Mouse (Mus musculus): ENCODE results near the gene Eef1a1. TPM values are rescaled to one million over a fixed set of nuclear protein-coding genes. Genes with fewer than 3 reads are reported as not detected.

Gene Eef1a1
- polyA plus RNA-seq, 1 experiment from 2014 or later: 2,772 TPM

- Histone ChIP-seq H3K4me2 (peak overlapping the region; percentile 51), H3K4me3 (no peak overlapping the region), H3K9me3 (replicated peaks) (peaks cover 2% of the 10 kb centered on the region; the same call in 1 of the 2 replicates), H3K4me1 (replicated peaks) (peaks cover 31% of the 10 kb centered on the region), H3K27ac (ENCODE audit: poor library complexity, severe bottlenecking) (peak overlapping the region; percentile 75), H3K36me3 (no peaks in the 10 kb centered on the region), H3K27me3 (replicated peaks) (no peaks in the 10 kb centered on the region), H3K9ac (no peak overlapping the region)
- WGBS: 32% methylated on average over 7 of the region's 7 CpGs
- ATAC-seq (ENCODE audit: insufficient number of reproducible peaks, low FRiP score): no peak
These were observed 17.7 kb upstream of the Eef1a1 start for GRCm38 (mm10) chr9:78506722-78507077.

GRCm38 (mm10) chr9:78506002-78506721 is 17.2 kb upstream of the Eef1a1 start:
- ATAC-seq (ENCODE audit: insufficient number of reproducible peaks, low FRiP score): peak; percentile 79
- peak overlapping the region; percentile 32; the same call in 1 of the 2 replicates for H3K9ac ChIP-seq
- no peaks in the 10 kb centered on the region for H3K36me3 ChIP-seq
- H3K4me3 ChIP-seq: no peak overlapping the region
- 7% methylated on average over 11 of the region's 11 CpGs for WGBS
- H3K27ac ChIP-seq (ENCODE audit: poor library complexity, severe bottlenecking): peak overlapping the region; percentile 75
- no peaks in the 10 kb centered on the region for H3K9me3 ChIP-seq (replicated peaks)
- H3K4me1 ChIP-seq (replicated peaks): peaks cover 31% of the 10 kb centered on the region
- peak overlapping the region; percentile 51 for H3K4me2 ChIP-seq
- no peaks in the 10 kb centered on the region for H3K27me3 ChIP-seq (replicated peaks)

GRCm38 (mm10) chr9:78505223-78505622 is 16.3 kb upstream of the Eef1a1 start:
- Histone ChIP-seq H3K4me1 (replicated peaks) (peaks cover 36% of the 10 kb centered on the region), H3K36me3 (no peaks in the 10 kb centered on the region), H3K27ac (ENCODE audit: poor library complexity, severe bottlenecking) (no peak overlapping the region), H3K4me2 (no peak overlapping the region), H3K4me3 (no peak overlapping the region), H3K9ac (no peak overlapping the region), H3K27me3 (replicated peaks) (no peaks in the 10 kb centered on the region), H3K9me3 (replicated peaks) (no peaks in the 10 kb centered on the region)
- 91% methylated on average over 6 of the region's 6 CpGs for WGBS
- ATAC-seq (ENCODE audit: insufficient number of reproducible peaks, low FRiP score): no peak

- WGBS: 19% methylated on average over 3 of the region's 3 CpGs
- Histone ChIP-seq H3K27me3 (replicated peaks) (no peaks in the 10 kb centered on the region), H3K27ac (ENCODE audit: poor library complexity, severe bottlenecking) (no peak overlapping the region), H3K36me3 (no peaks in the 10 kb centered on the region), H3K9me3 (replicated peaks) (no peaks in the 10 kb centered on the region), H3K4me2 (no peak overlapping the region), H3K4me1 (replicated peaks) (peaks cover 41% of the 10 kb centered on the region), H3K4me3 (no peak overlapping the region), H3K9ac (no peak overlapping the region)
- ATAC-seq (ENCODE audit: insufficient number of reproducible peaks, low FRiP score): no peak
These were observed 15.7 kb upstream of the Eef1a1 start for GRCm38 (mm10) chr9:78504679-78505078.

GRCm38 (mm10) chr9:78504133-78504532 is 15.2 kb upstream of the Eef1a1 start:
- 70% methylated on average over 4 of the region's 4 CpGs for WGBS
- H3K27ac ChIP-seq (ENCODE audit: poor library complexity, severe bottlenecking): no peak overlapping the region
- H3K9ac ChIP-seq: no peak overlapping the region
- no peak overlapping the region for H3K4me3 ChIP-seq
- H3K9me3 ChIP-seq (replicated peaks): no peaks in the 10 kb centered on the region
- no peaks in the 10 kb centered on the region for H3K27me3 ChIP-seq (replicated peaks)
- peaks cover 43% of the 10 kb centered on the region for H3K4me1 ChIP-seq (replicated peaks)
- no peaks in the 10 kb centered on the region for H3K36me3 ChIP-seq
- no peak overlapping the region for H3K4me2 ChIP-seq
- no peak for ATAC-seq (ENCODE audit: insufficient number of reproducible peaks, low FRiP score)

- Histone ChIP-seq H3K4me2 (no peak overlapping the region), H3K27ac (ENCODE audit: poor library complexity, severe bottlenecking) (no peak overlapping the region), H3K27me3 (replicated peaks) (no peaks in the 10 kb centered on the region), H3K4me3 (no peak overlapping the region), H3K9ac (peak overlapping the region; percentile 42; the same call in 1 of the 2 replicates), H3K36me3 (no peaks in the 10 kb centered on the region), H3K4me1 (replicated peaks) (peaks cover 43% of the 10 kb centered on the region), H3K9me3 (replicated peaks) (no peaks in the 10 kb centered on the region)
- ATAC-seq (ENCODE audit: insufficient number of reproducible peaks, low FRiP score): no peak; the same call in 1 of the 2 replicates
- 21% methylated on average over 6 of the region's 6 CpGs for WGBS
These were observed 14.5 kb upstream of the Eef1a1 start for GRCm38 (mm10) chr9:78503223-78504079.

- Histone ChIP-seq H3K27ac (ENCODE audit: poor library complexity, severe bottlenecking) (peak overlapping the region; percentile 8; the same call in 1 of the 2 replicates), H3K9ac (no peak overlapping the region), H3K4me1 (replicated peaks) (peaks cover 38% of the 10 kb centered on the region), H3K36me3 (no peaks in the 10 kb centered on the region), H3K4me3 (no peak overlapping the region), H3K4me2 (no peak overlapping the region), H3K27me3 (replicated peaks) (no peaks in the 10 kb centered on the region), H3K9me3 (replicated peaks) (no peaks in the 10 kb centered on the region)
- WGBS: 77% methylated on average over 4 of the region's 4 CpGs
- no peak for ATAC-seq (ENCODE audit: insufficient number of reproducible peaks, low FRiP score)
These were observed 12.3 kb upstream of the Eef1a1 start for GRCm38 (mm10) chr9:78501284-78501683.

- Histone ChIP-seq H3K27ac (ENCODE audit: poor library complexity, severe bottlenecking) (peak overlapping the region; percentile 53), H3K27me3 (replicated peaks) (no peaks in the 10 kb centered on the region), H3K36me3 (no peaks in the 10 kb centered on the region), H3K4me3 (no peak overlapping the region), H3K4me1 (replicated peaks) (peaks cover 32% of the 10 kb centered on the region), H3K9me3 (replicated peaks) (no peaks in the 10 kb centered on the region), H3K4me2 (no peak overlapping the region), H3K9ac (no peak overlapping the region)
- ATAC-seq (ENCODE audit: insufficient number of reproducible peaks, low FRiP score): no peak
- WGBS: 6% methylated on average over 3 of the region's 3 CpGs
These were observed 11.4 kb upstream of the Eef1a1 start for GRCm38 (mm10) chr9:78500386-78500785.

- Histone ChIP-seq H3K4me3 (no peak overlapping the region), H3K9me3 (replicated peaks) (no peaks in the 10 kb centered on the region), H3K4me2 (no peak overlapping the region), H3K4me1 (replicated peaks) (no peaks in the 10 kb centered on the region), H3K36me3 (no peaks in the 10 kb centered on the region), H3K27me3 (replicated peaks) (no peaks in the 10 kb centered on the region), H3K9ac (no peak overlapping the region), H3K27ac (ENCODE audit: poor library complexity, severe bottlenecking) (no peak overlapping the region)
- WGBS: 87% methylated on average over 7 of the region's 7 CpGs
- ATAC-seq (ENCODE audit: insufficient number of reproducible peaks, low FRiP score): no peak
These were observed 4.2 kb upstream of the Eef1a1 start for GRCm38 (mm10) chr9:78493171-78493570.

- WGBS: 88% methylated on average over 3 of the region's 3 CpGs
- Histone ChIP-seq H3K9me3 (replicated peaks) (no peaks in the 10 kb centered on the region), H3K36me3 (no peaks in the 10 kb centered on the region), H3K4me1 (replicated peaks) (no peaks in the 10 kb centered on the region), H3K4me2 (no peak overlapping the region), H3K27me3 (replicated peaks) (no peaks in the 10 kb centered on the region), H3K9ac (no peak overlapping the region), H3K27ac (ENCODE audit: poor library complexity, severe bottlenecking) (no peak overlapping the region), H3K4me3 (no peak overlapping the region)
- no peak for ATAC-seq (ENCODE audit: insufficient number of reproducible peaks, low FRiP score)
These were observed 3.3 kb upstream of the Eef1a1 start for GRCm38 (mm10) chr9:78492254-78492653.

- H3K27me3 ChIP-seq (replicated peaks): no peaks in the 10 kb centered on the region
- H3K36me3 ChIP-seq: no peaks in the 10 kb centered on the region
- 71% methylated on average over 3 of the region's 3 CpGs for WGBS
- H3K9ac ChIP-seq: no peak overlapping the region
- no peak overlapping the region for H3K27ac ChIP-seq (ENCODE audit: poor library complexity, severe bottlenecking)
- H3K9me3 ChIP-seq (replicated peaks): no peaks in the 10 kb centered on the region
- H3K4me2 ChIP-seq: no peak overlapping the region
- ATAC-seq (ENCODE audit: insufficient number of reproducible peaks, low FRiP score): no peak
- H3K4me1 ChIP-seq (replicated peaks): no peaks in the 10 kb centered on the region
- H3K4me3 ChIP-seq: no peak overlapping the region
These were observed 2.2 kb upstream of the Eef1a1 start for GRCm38 (mm10) chr9:78491169-78491568.

All from heart, embryonic 12.5 days (tissue).